Mouse (Mus musculus): Measurements from ENCODE around the gene Gm10277. TPM values are rescaled to one million over a fixed set of nuclear protein-coding genes. Genes with fewer than 3 reads are reported as not detected.
A peak's percentile ranks its signal among the peaks of the same experiment; 100 is the strongest.

Gm10277 gene
- total and polyA plus RNA-seq, 2 experiments = not detected

GRCm38 (mm10) chr11:77808051-77808465 is 20.5 kb upstream of the Gm10277 start:
- Histone ChIP-seq H3K4me1 (ENCODE audit: control insufficient read depth, insufficient read depth, low read length) (peaks cover 1% of the 10 kb centered on the region), H3K27ac (replicated peaks; ENCODE audit: insufficient read depth, low read depth, low read length) (no peak overlapping the region), H3K4me3 (ENCODE audit: insufficient read depth, low read depth, low read length) (no peak overlapping the region), H3K36me3 (ENCODE audit: control insufficient read depth, insufficient read depth, low read length) (no peaks in the 10 kb centered on the region), H3K27me3 (ENCODE audit: control insufficient read depth, insufficient read depth, low read length) (no peaks in the 10 kb centered on the region), H3K79me2 (ENCODE audit: control insufficient read depth, insufficient read depth, low read length) (peaks cover 38% of the 10 kb centered on the region; the same call in 1 of the 2 replicates), H3K9ac (ENCODE audit: low read depth, low read length) (no peak overlapping the region)
- 67% methylated on average over 5 of the region's 5 CpGs for whole genome bisulfite sequencing
- DNase-seq (ENCODE audit: extremely low read depth, low read depth, low spot score) = peak; percentile 40
- TF ChIP-seq CTCF (IDR thresholded peaks at IDR 0.05; ENCODE audit: low read depth, low read length) (no peak), POLR2A (IDR thresholded peaks at IDR 0.05; ENCODE audit: extremely low read depth, insufficient read depth, low read length) (no peak)

- no peaks in the 10 kb centered on the region for H3K27me3 ChIP-seq (ENCODE audit: control insufficient read depth, insufficient read depth, low read length)
- H3K79me2 ChIP-seq (ENCODE audit: control insufficient read depth, insufficient read depth, low read length) = peaks cover 44% of the 10 kb centered on the region; the same call in 1 of the 2 replicates
- H3K4me3 ChIP-seq (ENCODE audit: insufficient read depth, low read depth, low read length) = no peak overlapping the region
- H3K36me3 ChIP-seq (ENCODE audit: control insufficient read depth, insufficient read depth, low read length) = no peaks in the 10 kb centered on the region
- no peak overlapping the region for H3K9ac ChIP-seq (ENCODE audit: low read depth, low read length)
- no peak overlapping the region for H3K27ac ChIP-seq (replicated peaks; ENCODE audit: insufficient read depth, low read depth, low read length)
- DNase-seq (ENCODE audit: extremely low read depth, low read depth, low spot score) = no peak
- 78% methylated on average over 6 of the region's 6 CpGs for WGBS
- TF ChIP-seq CTCF (IDR thresholded peaks at IDR 0.05; ENCODE audit: low read depth, low read length) = no peak
- TF ChIP-seq POLR2A (IDR thresholded peaks at IDR 0.05; ENCODE audit: extremely low read depth, insufficient read depth, low read length) = no peak
- H3K4me1 ChIP-seq (ENCODE audit: control insufficient read depth, insufficient read depth, low read length) = peaks cover 2% of the 10 kb centered on the region
Measured at GRCm38 (mm10) chr11:77806855-77807254, 19.3 kb upstream of the Gm10277 start.

GRCm38 (mm10) chr11:77806218-77806617 is 18.7 kb upstream of the Gm10277 start:
- TF ChIP-seq CTCF (IDR thresholded peaks at IDR 0.05; ENCODE audit: low read depth, low read length) (peak; percentile 45), POLR2A (IDR thresholded peaks at IDR 0.05; ENCODE audit: extremely low read depth, insufficient read depth, low read length) (no peak)
- 15% methylated on average over 2 of the region's 2 CpGs for WGBS
- no peak overlapping the region for H3K27ac ChIP-seq (replicated peaks; ENCODE audit: insufficient read depth, low read depth, low read length)
- H3K36me3 ChIP-seq (ENCODE audit: control insufficient read depth, insufficient read depth, low read length) = no peaks in the 10 kb centered on the region
- no peak overlapping the region for H3K9ac ChIP-seq (ENCODE audit: low read depth, low read length)
- H3K4me3 ChIP-seq (ENCODE audit: insufficient read depth, low read depth, low read length) = no peak overlapping the region
- peaks cover 2% of the 10 kb centered on the region for H3K4me1 ChIP-seq (ENCODE audit: control insufficient read depth, insufficient read depth, low read length)
- H3K27me3 ChIP-seq (ENCODE audit: control insufficient read depth, insufficient read depth, low read length) = no peaks in the 10 kb centered on the region
- peak; percentile 72 for DNase-seq (ENCODE audit: extremely low read depth, low read depth, low spot score)
- H3K79me2 ChIP-seq (ENCODE audit: control insufficient read depth, insufficient read depth, low read length) = peaks cover 48% of the 10 kb centered on the region; the same call in 1 of the 2 replicates

- peaks cover 2% of the 10 kb centered on the region for H3K4me1 ChIP-seq (ENCODE audit: control insufficient read depth, insufficient read depth, low read length)
- TF ChIP-seq CTCF (IDR thresholded peaks at IDR 0.05; ENCODE audit: low read depth, low read length) (no peak), POLR2A (IDR thresholded peaks at IDR 0.05; ENCODE audit: extremely low read depth, insufficient read depth, low read length) (no peak)
- 65% methylated on average over 9 of the region's 9 CpGs for WGBS
- H3K36me3 ChIP-seq (ENCODE audit: control insufficient read depth, insufficient read depth, low read length) = no peaks in the 10 kb centered on the region
- no peak overlapping the region for H3K9ac ChIP-seq (ENCODE audit: low read depth, low read length)
- peaks cover 45% of the 10 kb centered on the region; the same call in 1 of the 2 replicates for H3K79me2 ChIP-seq (ENCODE audit: control insufficient read depth, insufficient read depth, low read length)
- no peak for DNase-seq (ENCODE audit: extremely low read depth, low read depth, low spot score)
- H3K4me3 ChIP-seq (ENCODE audit: insufficient read depth, low read depth, low read length) = peak overlapping the region; percentile 16; the same call in 1 of the 2 replicates
- peak overlapping the region; percentile 52 for H3K27ac ChIP-seq (replicated peaks; ENCODE audit: insufficient read depth, low read depth, low read length)
- H3K27me3 ChIP-seq (ENCODE audit: control insufficient read depth, insufficient read depth, low read length) = no peaks in the 10 kb centered on the region
Measured at GRCm38 (mm10) chr11:77802341-77802865, 14.9 kb upstream of the Gm10277 start.

- TF ChIP-seq POLR2A (IDR thresholded peaks at IDR 0.05; ENCODE audit: extremely low read depth, insufficient read depth, low read length) (no peak), CTCF (IDR thresholded peaks at IDR 0.05; ENCODE audit: low read depth, low read length) (no peak)
- Histone ChIP-seq H3K79me2 (ENCODE audit: control insufficient read depth, insufficient read depth, low read length) (peaks cover 45% of the 10 kb centered on the region), H3K36me3 (ENCODE audit: control insufficient read depth, insufficient read depth, low read length) (no peaks in the 10 kb centered on the region), H3K4me1 (ENCODE audit: control insufficient read depth, insufficient read depth, low read length) (peaks cover 2% of the 10 kb centered on the region), H3K27ac (replicated peaks; ENCODE audit: insufficient read depth, low read depth, low read length) (peak overlapping the region; percentile 66), H3K27me3 (ENCODE audit: control insufficient read depth, insufficient read depth, low read length) (no peaks in the 10 kb centered on the region), H3K9ac (ENCODE audit: low read depth, low read length) (no peak overlapping the region; the same call in 1 of the 2 replicates), H3K4me3 (ENCODE audit: insufficient read depth, low read depth, low read length) (peak overlapping the region; percentile 23; the same call in 1 of the 2 replicates)
- 40% methylated on average over 15 of the region's 15 CpGs for WGBS
- no peak for DNase-seq (ENCODE audit: extremely low read depth, low read depth, low spot score)
Measured at GRCm38 (mm10) chr11:77800869-77801701, 13.5 kb upstream of the Gm10277 start.
